In the genomic region with DNA sequence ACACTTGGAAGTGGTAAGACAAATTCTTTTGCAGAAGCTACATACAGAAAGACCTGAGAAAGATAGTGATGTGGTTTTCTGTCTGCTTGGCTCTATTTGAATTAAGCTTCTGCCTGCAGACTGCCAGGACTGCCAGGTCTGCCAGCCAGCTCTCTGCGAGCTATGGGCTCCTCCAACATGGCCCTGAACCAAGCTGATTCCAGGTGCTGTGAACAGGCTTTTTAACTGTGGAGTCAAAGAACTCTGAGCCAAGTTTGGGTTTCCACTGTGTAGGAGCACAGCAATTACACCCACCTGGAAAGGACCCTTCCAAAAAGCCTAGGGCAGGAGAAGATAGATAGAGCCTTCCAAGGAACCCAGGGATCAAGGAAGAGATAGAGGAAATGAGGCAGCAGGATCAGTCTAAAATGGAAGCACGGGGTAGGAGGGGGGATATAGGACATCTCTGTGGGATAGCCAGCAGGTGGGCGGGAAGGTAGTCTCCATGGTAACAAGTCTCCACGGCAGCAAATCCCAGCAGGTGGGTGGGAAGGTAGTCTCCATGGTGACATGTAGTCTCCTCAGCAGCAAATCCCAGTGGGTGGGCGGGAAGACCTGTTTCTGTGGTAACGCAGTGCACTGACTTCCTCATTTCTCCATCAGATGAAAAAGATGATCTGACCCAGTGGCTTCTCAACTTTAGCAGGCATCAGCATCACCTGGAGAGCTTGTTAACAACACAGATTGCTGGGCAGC, we compare ENCODE assay signal across 8 mouse cellular contexts. TPM values are rescaled to one million over a fixed set of nuclear protein-coding genes. Genes with fewer than 3 reads are reported as not detected.
DNase-seq lines count a peak whose midpoint lies in the region; ATAC-seq lines count a peak whose summit lies in the region.
"Had no signal": no experiment of that assay in that cellular context is flagged by ENCODE, and none has a peak within 500 bp of the region (broad histone marks: within the 10 kb centered on the region; RNA-seq: fewer than 3 reads in every experiment).

No protein-coding gene starts in this region.

- DNase-seq in cerebellum, postnatal 36 days: peak; percentile 15 to 23
- DNase-seq in left cerebral cortex, adult 11 months (ENCODE audit: low spot score): peak; percentile 78
- DNase-seq in retina, postnatal 1 day: peak; percentile 37
- DNase-seq in thymus, postnatal 25 days: no peak
- DNase-seq in testis, postnatal 14 days (ENCODE audit: low spot score): no peak
- no peak for DNase-seq in heart, postnatal 25 days (ENCODE audit: low spot score)
- DNase-seq: lung, postnatal 36 days had no signal

- peak; percentile 79 for ATAC-seq in frontal cortex, adult (ENCODE audit: low TSS enrichment)

- intact Hi-C loops in heart, postnatal 25 days (cut with DNase I): no loop called here

RNA-seq across cellular contexts. Expression of a gene that starts 14.8 kb away (rescaled TPM):
- total RNA-seq in heart, postnatal 25 days (2021): under 1 TPM; 0.59 to 0.91 TPM

RNA-seq across cellular contexts. Expression of a gene that starts 40.0 kb away (rescaled TPM):
- total RNA-seq in heart, postnatal 25 days (2021): 10 to 100 TPM; 20.1 to 22.6 TPM

RNA-seq across cellular contexts. Expression of a gene that starts 45.0 kb away (rescaled TPM):
- total RNA-seq in heart, postnatal 25 days (2021): not detected

RNA-seq across cellular contexts. Expression of a gene that starts 45.7 kb away (rescaled TPM):
- 10 to 100 TPM in 1 of 2 experiments, 1 to 10 TPM in 1; 8.2 to 10.0 TPM for total RNA-seq in heart, postnatal 25 days (2021)

RNA-seq across cellular contexts. Expression of a gene that starts 50.0 kb away (rescaled TPM):
- total RNA-seq in heart, postnatal 25 days (2021): not detected

Comparison
In these comparisons a context has a peak if more than half of its experiments do, and no peak if none do; other contexts are left out.
1. DNase-seq: peak in cerebellum, postnatal 36 days (2 of 2), left cerebral cortex, adult 11 months (single experiment) and retina, postnatal 1 day (single experiment); none in thymus, postnatal 25 days (single experiment), testis, postnatal 14 days (single experiment) and heart, postnatal 25 days (single experiment).